Mouse (Mus musculus): ENCODE results near the gene Mcidas.

DNA sequence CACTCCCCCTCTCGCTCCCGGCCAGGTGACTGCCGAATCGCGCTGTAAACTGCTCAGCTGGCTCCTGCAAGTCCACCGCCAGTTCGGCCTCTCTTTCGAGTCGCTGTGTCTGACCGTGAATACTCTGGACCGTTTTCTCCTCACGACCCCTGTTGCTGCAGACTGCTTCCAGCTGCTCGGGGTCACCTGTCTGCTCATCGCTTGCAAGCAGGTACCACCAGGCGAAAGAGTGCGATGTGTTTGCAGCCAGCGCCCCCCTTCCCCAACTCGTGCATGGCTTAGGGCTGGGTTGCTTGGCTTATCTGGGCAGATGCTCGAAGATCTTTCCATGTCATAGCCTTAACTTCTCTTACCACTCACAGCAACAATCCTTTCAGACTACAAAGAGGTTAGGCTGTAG, 4.8 kb upstream of the Mcidas start:
- TF ChIP-seq GATA1 (IDR thresholded peaks at IDR 0.05; ENCODE audit: borderline replicate concordance, low read length) (no peak), FLI1 (IDR thresholded peaks at IDR 0.05; ENCODE audit: low read length) (no peak)

Data from megakaryocyte, embryonic 14.5 days (primary cell).